Mouse (Mus musculus) kidney, adult 2 months (tissue): ENCODE data around the gene Ubb. TPM values are rescaled to one million over a fixed set of nuclear protein-coding genes. Genes with fewer than 3 reads are reported as not detected.

Experiments used
- DNase-seq: peaks from one replicate; pipeline ENCODE4 v3.0.0; 2021
- H3K27ac ChIP-seq: fragments of 200-500 bp; 2 replicates; pipeline ENCODE4 v1.5.1; 2012; ENCODE audit warnings: low read depth, low read length, control low read depth, inconsistent platforms; ENCODE audit not compliant: insufficient read depth
- H3K27me3 ChIP-seq: fragments of 200-500 bp; replicated peaks from 2 replicates; pipeline ENCODE4 v1.6.1; 2012; ENCODE audit warnings: mild to moderate bottlenecking, moderate library complexity, low read length, inconsistent platforms; ENCODE audit not compliant: control insufficient read depth, insufficient read depth
- H3K36me3 ChIP-seq: fragments of 200-500 bp; 2 replicates; pipeline ENCODE4 v1.6.1; 2012; ENCODE audit warnings: mild to moderate bottlenecking, moderate library complexity, low read length, inconsistent platforms; ENCODE audit not compliant: control insufficient read depth, insufficient read depth
- H3K4me1 ChIP-seq: fragments of 200-500 bp; 2 replicates; pipeline ENCODE4 v1.6.1; 2011; ENCODE audit warnings: low read length; ENCODE audit not compliant: control insufficient read depth, insufficient read depth
- H3K4me3 ChIP-seq: fragments of 200-500 bp; 2 replicates; pipeline ENCODE4 v1.5.1; 2011; ENCODE audit warnings: mild to moderate bottlenecking, low read depth, low read length, control low read depth; ENCODE audit not compliant: insufficient read depth
- CTCF ChIP-seq: fragments of 200-500 bp; conservative IDR thresholded peaks from 2 replicates; pipeline ENCODE4 v1.5.1; 2011; ENCODE audit warnings: low read depth, mild to moderate bottlenecking, control low read depth, low read length, moderate library complexity, mixed read lengths; ENCODE audit not compliant: insufficient read depth, insufficient read length
- POLR2A ChIP-seq: fragments of 200-500 bp; IDR thresholded peaks from one replicate; pipeline ENCODE4 v1.6.1; 2011; ENCODE audit warnings: low read depth, low read length, control low read depth
- WGBS: fragments of 180-500 bp; shearing (Covaris S2); methylation state at CpG from one replicate; pipeline ENCODE4 v1.1.7; 2018; 5-methylcytosine and 5-hydroxymethylcytosine counted together
- polyA plus RNA-seq: library from polyadenylated mRNA; depleted of rRNA; stranded (reverse); fragments of >200 nt; gene quantifications from 2 replicates; pipeline ENCODE4 v1.2.3, GENCODE M21; 2012; rRNA removed

The Ubb gene
- polyA plus RNA-seq, 1 experiment: 1,891 TPM

DNA sequence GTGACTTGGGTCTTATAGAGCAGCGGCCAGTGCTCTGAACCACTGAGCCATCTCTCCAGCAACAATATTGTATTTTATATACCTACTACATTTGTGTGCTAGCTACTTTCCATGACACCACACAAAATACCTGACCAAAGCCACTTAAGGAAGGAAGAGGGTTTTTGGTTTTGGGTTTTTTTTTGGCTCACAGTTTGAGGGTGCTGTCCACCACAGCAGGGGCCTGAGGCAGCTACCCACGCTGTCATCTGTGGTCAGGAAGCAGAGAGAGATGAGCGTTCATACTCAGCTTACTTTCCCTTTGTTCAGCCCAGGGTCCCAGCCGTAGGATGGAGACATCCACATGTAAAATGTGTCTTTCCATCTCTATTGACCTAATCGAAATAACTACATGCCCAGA lies 36.1 kb downstream of the Ubb start:
- Histone ChIP-seq H3K27ac (no peak overlapping the region), H3K36me3 (no peaks in the 10 kb centered on the region), H3K4me3 (no peak overlapping the region), H3K27me3 (no peaks in the 10 kb centered on the region), H3K4me1 (peaks cover 3% of the 10 kb centered on the region; the same call in 1 of the 2 replicates)
- WGBS: 92% methylated on average over 5 of the region's 5 CpGs
- no peak for TF ChIP-seq POLR2A
- no peak for TF ChIP-seq CTCF
- no peak for DNase-seq

- no peak for DNase-seq
- Histone ChIP-seq H3K27ac (no peak overlapping the region), H3K4me1 (no peaks in the 10 kb centered on the region), H3K36me3 (no peaks in the 10 kb centered on the region), H3K27me3 (no peaks in the 10 kb centered on the region), H3K4me3 (no peak overlapping the region)
- 81% methylated on average over 10 of the region's 10 CpGs for WGBS
- TF ChIP-seq POLR2A (no peak), CTCF (no peak)
These were observed 38.4 kb downstream of the Ubb start for GRCm38 (mm10) chr11:62589391-62589790.

DNA sequence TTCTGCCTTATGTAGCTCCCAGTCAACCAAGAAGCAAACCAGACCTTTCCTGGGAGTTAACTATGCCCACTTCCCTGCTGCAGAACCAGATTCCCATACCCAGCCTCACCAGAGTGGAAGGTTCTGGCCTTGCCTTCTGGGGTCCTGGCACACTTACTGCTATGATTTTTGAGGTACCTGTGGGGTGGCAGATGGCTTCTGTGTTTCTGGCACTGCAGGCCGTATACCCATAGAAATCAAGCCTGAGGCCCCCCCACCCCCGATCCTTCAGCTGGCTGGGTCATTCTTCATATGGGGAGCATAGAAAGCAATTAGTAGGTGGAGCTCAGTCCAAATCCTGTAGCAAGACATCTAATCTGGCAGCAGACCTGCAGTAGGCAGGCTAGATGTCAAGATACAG lies 40.1 kb downstream of the Ubb start:
- no peak for TF ChIP-seq POLR2A
- TF ChIP-seq CTCF: no peak
- WGBS: 97% methylated on average over 2 of the region's 2 CpGs

DNA sequence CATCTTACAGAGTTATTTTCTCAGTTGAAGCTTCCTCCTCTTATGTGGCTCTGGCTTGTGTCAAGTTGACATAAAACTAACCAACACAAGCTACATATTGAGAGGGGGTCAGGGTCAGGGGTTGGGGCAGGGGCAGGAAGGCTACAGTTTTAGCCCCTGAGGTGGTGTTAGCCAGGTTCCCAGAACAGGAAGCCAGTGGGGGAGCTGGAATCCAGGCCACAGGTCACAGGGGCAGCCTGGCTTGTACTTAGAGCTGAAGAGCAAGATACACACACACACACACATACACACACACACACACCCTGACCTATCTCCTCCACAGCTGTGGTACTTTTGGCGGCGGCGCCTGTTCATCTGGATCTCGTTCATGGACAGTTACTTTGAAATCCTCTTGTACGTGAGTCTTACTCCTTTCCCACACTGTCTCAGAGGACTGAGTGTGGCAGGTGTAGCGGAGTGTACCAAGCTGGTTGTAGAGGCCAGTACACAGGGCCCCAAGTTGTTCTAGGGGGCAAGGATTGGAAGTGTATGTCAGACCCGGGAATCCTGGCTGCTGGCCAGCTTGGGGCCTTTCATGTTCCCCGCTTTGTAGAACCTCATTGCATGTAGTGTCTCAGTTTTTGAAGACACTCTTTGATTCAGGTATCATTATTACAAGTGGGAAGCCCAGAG lies 41.1 kb downstream of the Ubb start:
- H3K4me3 ChIP-seq: no peak overlapping the region
- H3K4me1 ChIP-seq: no peaks in the 10 kb centered on the region
- whole genome bisulfite sequencing: 76% methylated on average over 8 of the region's 8 CpGs
- H3K27ac ChIP-seq: no peak overlapping the region
- H3K27me3 ChIP-seq: no peaks in the 10 kb centered on the region
- TF ChIP-seq POLR2A: no peak
- no peak for TF ChIP-seq CTCF
- DNase-seq: peak; percentile 40
- H3K36me3 ChIP-seq: no peaks in the 10 kb centered on the region

More for the DNA sequence above, 40.1 kb downstream of the Ubb start:
- DNase-seq: no peak
- Histone ChIP-seq H3K4me1 (no peaks in the 10 kb centered on the region), H3K4me3 (no peak overlapping the region), H3K36me3 (no peaks in the 10 kb centered on the region), H3K27ac (no peak overlapping the region), H3K27me3 (no peaks in the 10 kb centered on the region)

DNA sequence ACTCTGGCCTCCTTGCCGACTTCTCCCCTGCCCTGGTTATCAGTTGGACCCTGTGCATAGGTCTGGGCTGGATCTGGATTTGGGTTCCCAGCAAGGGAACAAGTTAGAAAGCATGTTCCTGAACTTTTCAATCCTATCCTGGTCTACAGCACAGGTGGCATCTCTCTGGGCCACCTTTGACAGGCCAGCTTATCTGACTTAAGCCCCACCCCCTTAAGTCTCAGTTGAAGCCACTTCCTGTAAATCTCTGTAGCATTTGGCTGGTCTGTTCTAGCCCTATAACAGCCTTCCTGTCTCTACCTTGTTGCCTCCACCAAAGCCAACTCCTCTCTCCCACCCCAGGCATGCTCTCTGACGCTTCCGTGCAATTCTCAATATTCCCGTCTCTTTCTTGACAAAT lies 47.6 kb downstream of the Ubb start:
- Histone ChIP-seq H3K4me1 (peaks cover 6% of the 10 kb centered on the region; the same call in 1 of the 2 replicates), H3K27me3 (no peaks in the 10 kb centered on the region), H3K36me3 (no peaks in the 10 kb centered on the region), H3K4me3 (no peak overlapping the region), H3K27ac (no peak overlapping the region)
- WGBS: 86% methylated on average over 4 of the region's 4 CpGs
- no peak for DNase-seq
- TF ChIP-seq POLR2A (no peak), CTCF (no peak)

GRCm38 (mm10) chr11:62601732-62602618 lies 51.0 kb downstream of the Ubb start:
- 11% methylated on average over 17 of the region's 17 CpGs for WGBS
- H3K36me3 ChIP-seq: peaks cover 5% of the 10 kb centered on the region
- no peaks in the 10 kb centered on the region for H3K27me3 ChIP-seq
- H3K4me1 ChIP-seq: peaks cover 6% of the 10 kb centered on the region; the same call in 1 of the 2 replicates
- peak overlapping the region; percentile 63 for H3K4me3 ChIP-seq
- TF ChIP-seq POLR2A: no peak
- TF ChIP-seq CTCF: no peak
- no peak for DNase-seq
- H3K27ac ChIP-seq: no peak overlapping the region; the same call in 1 of the 2 replicates

Other genes with a start within 250 kb of the Ubb start
- gene Pigl, start 92.7 kb upstream of the Ubb start, polyA plus RNA-seq: 7.1 and 8.7 TPM in 2 replicates
- gene Ncor1, start 92.6 kb upstream of the Ubb start, polyA plus RNA-seq: 110 and 127 TPM in 2 replicates
- gene Cenpv, start 11.9 kb upstream of the Ubb start, polyA plus RNA-seq: 34.4 and 41.7 TPM in 2 replicates
- gene Trpv2, start 23.3 kb downstream of the Ubb start, polyA plus RNA-seq: 2.6 and 4.1 TPM in 2 replicates
- 7.8 and 8.0 TPM in 2 replicates for gene Lrrc75a, start 97.4 kb downstream of the Ubb start, polyA plus RNA-seq
- 24.0 and 33.1 TPM in 2 replicates for gene Mmgt2, start 97.5 kb downstream of the Ubb start, polyA plus RNA-seq
- gene Zfp287, start 180.7 kb downstream of the Ubb start, polyA plus RNA-seq: 1.2 TPM in 2 replicates
- not detected in 2 replicates for gene Gm10428, start 201.9 kb downstream of the Ubb start, polyA plus RNA-seq
- 0.42 and 0.83 TPM in 2 replicates for gene Zfp286, start 238.3 kb downstream of the Ubb start, polyA plus RNA-seq